Mouse (Mus musculus) lung, postnatal 0 days (tissue): Measurements from ENCODE around the gene Tsen15. TPM values are rescaled to one million over a fixed set of nuclear protein-coding genes. Genes with fewer than 3 reads are reported as not detected.

ENCODE experiments used
- ATAC-seq: fragments of 200-750 bp; cut with Nextera tagmentation; 2 replicates; pipeline ENCODE4 v1.8.0; 2017; ENCODE audit warnings: moderate library complexity
- DNase-seq: peaks from one replicate; pipeline ENCODE4 v3.0.0-alpha.2; 2016; ENCODE audit warnings: low spot score
- H3K27ac ChIP-seq: fragments of 300-500 bp; sonication (generic); 2 replicates; pipeline ENCODE4 v1.5.1; 2014; ENCODE audit warnings: antibody characterized with exemption, mild to moderate bottlenecking, low read length, mixed read lengths
- H3K27me3 ChIP-seq: fragments of 300-500 bp; sonication (generic); replicated peaks from 2 replicates; pipeline ENCODE4 v1.6.1; 2014; ENCODE audit warnings: low read length, mixed read lengths; ENCODE audit not compliant: insufficient read depth
- H3K36me3 ChIP-seq: fragments of 300-500 bp; sonication (generic); 2 replicates; pipeline ENCODE4 v1.6.1; 2014; ENCODE audit warnings: low read length, mixed read lengths; ENCODE audit not compliant: insufficient read depth
- H3K4me1 ChIP-seq: fragments of 300-500 bp; sonication (generic); 2 replicates; pipeline ENCODE4 v1.6.1; 2014; ENCODE audit warnings: antibody characterized with exemption, low read depth, low read length, mixed read lengths; ENCODE audit not compliant: insufficient read depth
- H3K4me2 ChIP-seq: fragments of 300-500 bp; sonication (generic); replicated peaks from 2 replicates; pipeline ENCODE4 v1.6.1; 2014; ENCODE audit warnings: low read depth, mild to moderate bottlenecking, low read length, moderate library complexity, mixed read lengths
- H3K4me3 ChIP-seq: fragments of 300-500 bp; sonication (generic); 2 replicates; pipeline ENCODE4 v1.5.1; 2014; ENCODE audit warnings: low read depth, low read length
- H3K9ac ChIP-seq: fragments of 300-500 bp; sonication (generic); replicated peaks from 2 replicates; pipeline ENCODE4 v1.6.1; 2014; ENCODE audit warnings: low read depth, mild to moderate bottlenecking
- H3K9me3 ChIP-seq: fragments of 300-500 bp; sonication (generic); 2 replicates; pipeline ENCODE4 v1.6.1; 2016; ENCODE audit warnings: low read length, mixed read lengths
- CTCF ChIP-seq: IDR thresholded peaks from 2 replicates; pipeline ENCODE4 v1.5.1; 2016; ENCODE audit warnings: antibody characterized with exemption, mild to moderate bottlenecking
- EP300 ChIP-seq: IDR thresholded peaks from 2 replicates; pipeline ENCODE4 v1.6.1; 2016; ENCODE audit warnings: antibody characterized with exemption, mild to moderate bottlenecking, control low read depth
- WGBS: fragments of 180-500 bp; shearing (Covaris S2); extraction: QIAGEN DNeasy Blood & Tissue Kit; methylation state at CpG from one replicate; pipeline ENCODE4 v1.1.7; 2014; 5-methylcytosine and 5-hydroxymethylcytosine counted together
- polyA plus RNA-seq: library from polyadenylated mRNA; unstranded; fragments of >200 nt; fragmentation: Nextera tagmentation; extraction: Ambion mirVana; gene quantifications from 2 replicates; pipeline ENCODE4 v1.2.1, GENCODE M21; 2015

The Tsen15 gene
- polyA plus RNA-seq, 1 experiment from 2014 or later, result 35.9 TPM

- Histone ChIP-seq H3K4me2 (no peak overlapping the region), H3K9ac (no peak overlapping the region), H3K4me3 (no peak overlapping the region), H3K36me3 (no peaks in the 10 kb centered on the region), H3K4me1 (no peaks in the 10 kb centered on the region), H3K27ac (peak overlapping the region; percentile 57), H3K27me3 (no peaks in the 10 kb centered on the region), H3K9me3 (no peaks in the 10 kb centered on the region)
- WGBS, result 37% methylated on average over 5 of the region's 5 CpGs
- TF ChIP-seq CTCF, result no peak
- TF ChIP-seq EP300, result peak; percentile 61
- ATAC-seq (peak; percentile 89), DNase-seq (peak; percentile 90)
Observed at GRCm38 (mm10) chr1:152417602-152418001, 31.1 kb upstream of the Tsen15 start.

GRCm38 (mm10) chr1:152416306-152416904 is 29.9 kb upstream of the Tsen15 start:
- H3K4me1 ChIP-seq, result no peaks in the 10 kb centered on the region
- H3K9me3 ChIP-seq, result no peaks in the 10 kb centered on the region
- TF ChIP-seq EP300 (peak; percentile 24; the same call in 1 of the 2 replicates), CTCF (no peak)
- no peaks in the 10 kb centered on the region for H3K36me3 ChIP-seq
- DNase-seq (peak; percentile 86), ATAC-seq (peak; percentile 78)
- no peak overlapping the region for H3K4me3 ChIP-seq
- H3K27me3 ChIP-seq, result no peaks in the 10 kb centered on the region
- H3K4me2 ChIP-seq, result no peak overlapping the region
- 58% methylated on average over 13 of the region's 13 CpGs for WGBS
- no peak overlapping the region for H3K9ac ChIP-seq
- H3K27ac ChIP-seq, result peak overlapping the region; percentile 57; the same call in 1 of the 2 replicates

- no peaks in the 10 kb centered on the region for H3K36me3 ChIP-seq
- H3K9ac ChIP-seq, result no peak overlapping the region
- no peaks in the 10 kb centered on the region for H3K4me1 ChIP-seq
- no peak for ATAC-seq
- TF ChIP-seq EP300, result no peak
- TF ChIP-seq CTCF, result no peak
- no peaks in the 10 kb centered on the region for H3K9me3 ChIP-seq
- 77% methylated on average over 10 of the region's 10 CpGs for WGBS
- no peaks in the 10 kb centered on the region for H3K27me3 ChIP-seq
- no peak overlapping the region for H3K27ac ChIP-seq
- H3K4me3 ChIP-seq, result no peak overlapping the region
- no peak for DNase-seq
- H3K4me2 ChIP-seq, result no peak overlapping the region
Observed at GRCm38 (mm10) chr1:152414451-152414850, 28.0 kb upstream of the Tsen15 start.

- Histone ChIP-seq H3K4me2 (no peak overlapping the region), H3K9ac (no peak overlapping the region), H3K9me3 (no peaks in the 10 kb centered on the region), H3K27me3 (no peaks in the 10 kb centered on the region), H3K4me1 (no peaks in the 10 kb centered on the region), H3K4me3 (no peak overlapping the region), H3K27ac (no peak overlapping the region), H3K36me3 (no peaks in the 10 kb centered on the region)
- TF ChIP-seq CTCF (no peak), EP300 (no peak)
- ATAC-seq (no peak), DNase-seq (no peak)
- 94% methylated on average over 1 of the region's 1 CpGs for WGBS
Observed at GRCm38 (mm10) chr1:152413961-152414360, 27.5 kb upstream of the Tsen15 start.

GRCm38 (mm10) chr1:152413116-152413515 is 26.6 kb upstream of the Tsen15 start:
- WGBS, result 98% methylated on average over 2 of the region's 2 CpGs
- no peak for TF ChIP-seq CTCF
- Histone ChIP-seq H3K4me3 (no peak overlapping the region), H3K4me2 (no peak overlapping the region), H3K9ac (no peak overlapping the region), H3K36me3 (no peaks in the 10 kb centered on the region), H3K27me3 (no peaks in the 10 kb centered on the region), H3K4me1 (no peaks in the 10 kb centered on the region), H3K9me3 (no peaks in the 10 kb centered on the region), H3K27ac (no peak overlapping the region)
- ATAC-seq (no peak), DNase-seq (no peak)

DNA sequence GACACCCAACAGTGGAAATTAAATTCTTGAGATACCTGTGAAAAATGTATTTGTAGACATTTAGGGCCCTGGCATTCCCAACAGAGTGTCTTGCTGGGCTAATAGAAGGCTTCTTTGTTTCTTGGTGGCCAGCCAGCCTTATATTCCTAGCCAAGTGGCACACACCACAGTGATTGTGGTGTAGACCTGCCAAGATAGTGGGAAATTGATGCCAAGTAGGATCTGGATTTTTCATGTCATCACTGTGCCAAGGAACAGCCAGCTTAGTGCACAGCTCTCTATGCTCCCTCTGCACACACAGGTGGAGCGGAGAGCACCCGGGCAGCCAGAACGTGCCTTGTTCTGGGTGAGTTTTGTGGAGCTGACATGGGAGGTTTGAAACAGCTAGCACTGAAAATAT is 24.2 kb upstream of the Tsen15 start:
- WGBS, result 85% methylated on average over 3 of the region's 3 CpGs

DNA sequence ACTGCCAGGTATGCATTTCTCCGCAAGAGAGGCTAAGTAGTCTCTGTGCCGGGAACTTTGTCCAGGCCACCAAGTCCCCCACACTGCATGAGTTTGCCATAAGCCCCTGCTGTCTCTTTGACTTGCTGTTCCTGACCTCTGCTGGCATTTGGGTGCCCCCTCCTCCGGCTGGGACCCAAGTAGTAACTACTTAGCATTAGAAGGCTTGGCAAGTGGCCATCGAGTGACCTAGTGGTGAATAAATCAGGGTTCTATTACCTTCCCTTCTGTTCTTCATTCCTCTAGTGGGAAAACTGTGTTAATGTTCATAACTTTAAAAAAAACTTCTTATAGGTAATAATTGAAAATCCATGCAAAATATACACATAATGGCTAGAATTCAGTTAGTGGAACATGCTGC is 22.9 kb upstream of the Tsen15 start:
- H3K4me2 ChIP-seq, result no peak overlapping the region

More for the DNA sequence above, 24.2 kb upstream of the Tsen15 start:
- Histone ChIP-seq H3K27me3 (no peaks in the 10 kb centered on the region), H3K27ac (no peak overlapping the region), H3K36me3 (no peaks in the 10 kb centered on the region), H3K4me2 (no peak overlapping the region), H3K4me1 (no peaks in the 10 kb centered on the region), H3K4me3 (no peak overlapping the region), H3K9ac (no peak overlapping the region), H3K9me3 (no peaks in the 10 kb centered on the region)
- no peak for TF ChIP-seq CTCF
- TF ChIP-seq EP300, result no peak
- DNase-seq, result no peak
- no peak for ATAC-seq

More for the DNA sequence above, 22.9 kb upstream of the Tsen15 start:
- TF ChIP-seq CTCF (no peak), EP300 (no peak)
- no peaks in the 10 kb centered on the region for H3K9me3 ChIP-seq
- H3K27me3 ChIP-seq, result no peaks in the 10 kb centered on the region
- ATAC-seq, result no peak
- no peak for DNase-seq
- 76% methylated on average over 4 of the region's 4 CpGs for WGBS
- H3K36me3 ChIP-seq, result no peaks in the 10 kb centered on the region
- no peak overlapping the region for H3K4me3 ChIP-seq
- H3K4me1 ChIP-seq, result no peaks in the 10 kb centered on the region
- no peak overlapping the region for H3K9ac ChIP-seq
- H3K27ac ChIP-seq, result no peak overlapping the region
